Mouse (Mus musculus) hindbrain, embryonic 15.5 days (tissue): ENCODE measurements around the gene Dab1. TPM values are rescaled to one million over a fixed set of nuclear protein-coding genes. Genes with fewer than 3 reads are reported as not detected.

ENCODE experiments used
- ATAC-seq: fragments of 200-750 bp; cut with Nextera tagmentation; 2 replicates; pipeline ENCODE4 v1.8.0; 2017; ENCODE audit warnings: low read depth, moderate number of reproducible peaks, moderate TSS enrichment; ENCODE audit not compliant: low FRiP score
- H3K27ac ChIP-seq: fragments of 300-500 bp; sonication (generic); replicated peaks from 2 replicates; pipeline ENCODE4 v1.5.1; 2015; ENCODE audit warnings: mild to moderate bottlenecking, inconsistent platforms
- H3K27me3 ChIP-seq: fragments of 300-500 bp; sonication (generic); 2 replicates; pipeline ENCODE4 v1.6.1; 2015; ENCODE audit warnings: control low read depth, inconsistent platforms
- H3K36me3 ChIP-seq: fragments of 300-500 bp; sonication (generic); 2 replicates; pipeline ENCODE4 v1.6.1; 2015; ENCODE audit warnings: control low read depth, inconsistent platforms
- H3K4me1 ChIP-seq: fragments of 300-500 bp; sonication (generic); replicated peaks from 2 replicates; pipeline ENCODE4 v1.6.1; 2015; ENCODE audit warnings: control low read depth, inconsistent platforms
- H3K4me2 ChIP-seq: fragments of 300-500 bp; sonication (generic); 2 replicates; pipeline ENCODE4 v1.6.1; 2015; ENCODE audit warnings: moderate library complexity, mild to moderate bottlenecking, inconsistent platforms
- H3K4me3 ChIP-seq: fragments of 300-500 bp; sonication (generic); 2 replicates; pipeline ENCODE4 v1.5.1; 2015; ENCODE audit warnings: mild to moderate bottlenecking, inconsistent platforms
- H3K9ac ChIP-seq: fragments of 300-500 bp; sonication (generic); 2 replicates; pipeline ENCODE4 v1.6.1; 2015; ENCODE audit warnings: inconsistent platforms
- H3K9me3 ChIP-seq: fragments of 300-500 bp; sonication (generic); 2 replicates; pipeline ENCODE4 v1.6.1; 2016; ENCODE audit warnings: control low read depth, inconsistent platforms
- WGBS: fragments of 180-500 bp; shearing (Covaris S2); methylation state at CpG from one replicate; pipeline ENCODE4 v1.1.7; 2015; 5-methylcytosine and 5-hydroxymethylcytosine counted together
- polyA plus RNA-seq: library from polyadenylated mRNA; unstranded; fragments of >200 nt; fragmentation: Nextera tagmentation; extraction: Ambion mirVana; gene quantifications from 2 replicates; pipeline ENCODE4 v1.2.1, GENCODE M21; 2015

Dab1 gene
- polyA plus RNA-seq, 1 experiment from 2014 or later = 93.7 TPM

GRCm38 (mm10) chr4:104775601-104776000 is 1156.4 kb downstream of the Dab1 start:
- Histone ChIP-seq H3K4me1 (no peaks in the 10 kb centered on the region), H3K4me2 (no peak overlapping the region), H3K27me3 (no peaks in the 10 kb centered on the region), H3K27ac (no peak overlapping the region), H3K9ac (no peak overlapping the region), H3K36me3 (no peaks in the 10 kb centered on the region), H3K9me3 (no peaks in the 10 kb centered on the region), H3K4me3 (no peak overlapping the region)
- no peak for ATAC-seq
- 72% methylated on average over 3 of the region's 3 CpGs for WGBS

GRCm38 (mm10) chr4:104779460-104779859 is 1160.3 kb downstream of the Dab1 start:
- H3K4me1 ChIP-seq = no peaks in the 10 kb centered on the region
- no peak overlapping the region for H3K4me2 ChIP-seq
- no peak overlapping the region for H3K4me3 ChIP-seq
- 88% methylated on average over 5 of the region's 5 CpGs for WGBS
- no peak overlapping the region for H3K27ac ChIP-seq
- ATAC-seq = no peak
- H3K27me3 ChIP-seq = no peaks in the 10 kb centered on the region
- no peak overlapping the region for H3K9ac ChIP-seq
- H3K9me3 ChIP-seq = no peaks in the 10 kb centered on the region
- no peaks in the 10 kb centered on the region for H3K36me3 ChIP-seq

- H3K36me3 ChIP-seq = no peaks in the 10 kb centered on the region
- H3K9me3 ChIP-seq = no peaks in the 10 kb centered on the region
- no peak overlapping the region for H3K4me2 ChIP-seq
- H3K27me3 ChIP-seq = no peaks in the 10 kb centered on the region
- WGBS = 91% methylated on average over 3 of the region's 3 CpGs
- no peak overlapping the region for H3K27ac ChIP-seq
- H3K4me3 ChIP-seq = no peak overlapping the region
- no peak overlapping the region for H3K9ac ChIP-seq
- no peak for ATAC-seq
- H3K4me1 ChIP-seq = no peaks in the 10 kb centered on the region
Observed at GRCm38 (mm10) chr4:104781441-104781840, 1162.3 kb downstream of the Dab1 start.

GRCm38 (mm10) chr4:104782346-104782745 is 1163.2 kb downstream of the Dab1 start:
- ATAC-seq = no peak
- 91% methylated on average over 4 of the region's 4 CpGs for WGBS
- Histone ChIP-seq H3K4me3 (no peak overlapping the region), H3K27me3 (no peaks in the 10 kb centered on the region), H3K9me3 (no peaks in the 10 kb centered on the region), H3K36me3 (no peaks in the 10 kb centered on the region), H3K9ac (no peak overlapping the region), H3K4me2 (no peak overlapping the region), H3K4me1 (no peaks in the 10 kb centered on the region), H3K27ac (no peak overlapping the region)

GRCm38 (mm10) chr4:104792111-104792510 is 1173.0 kb downstream of the Dab1 start:
- Histone ChIP-seq H3K4me1 (no peaks in the 10 kb centered on the region), H3K27ac (no peak overlapping the region), H3K36me3 (no peaks in the 10 kb centered on the region), H3K27me3 (no peaks in the 10 kb centered on the region), H3K9ac (no peak overlapping the region), H3K4me2 (no peak overlapping the region), H3K9me3 (no peaks in the 10 kb centered on the region), H3K4me3 (no peak overlapping the region)
- no peak for ATAC-seq
- 95% methylated on average over 4 of the region's 4 CpGs for WGBS
